Mouse (Mus musculus): Measurements from ENCODE around the gene Atp8a2. TPM values are rescaled to one million over a fixed set of nuclear protein-coding genes. Genes with fewer than 3 reads are reported as not detected.

The Atp8a2 gene
- total and polyA plus RNA-seq, 3 experiments = 1.8 to 4.3 (median 3.1) TPM

DNA sequence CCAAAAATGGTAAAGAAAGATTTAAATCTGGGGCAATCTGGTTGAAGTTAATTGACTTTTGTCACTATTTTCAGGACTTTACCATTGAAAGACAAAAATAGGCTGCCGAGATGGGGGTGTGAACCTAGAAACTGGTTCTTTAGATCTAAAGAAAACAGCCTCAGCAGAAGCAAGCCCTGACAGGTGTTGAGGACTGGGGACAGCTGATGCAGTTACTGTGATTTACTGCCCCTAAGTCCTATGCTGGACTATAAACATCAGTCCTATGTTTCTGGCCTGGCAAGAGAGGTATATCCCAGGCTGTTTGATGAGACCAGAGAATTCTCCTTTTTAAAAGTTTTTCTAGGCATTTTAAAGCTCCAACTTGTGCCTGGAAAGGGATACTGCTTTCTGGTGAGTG, 17.1 kb upstream of the Atp8a2 start:
- Histone ChIP-seq H3K36me3 (ENCODE audit: control insufficient read depth, insufficient read depth, low read length) (no peaks in the 10 kb centered on the region; the same call in 1 of the 2 replicates), H3K4me1 (ENCODE audit: control insufficient read depth, insufficient read depth, low read length) (no peaks in the 10 kb centered on the region), H3K27me3 (ENCODE audit: control insufficient read depth, insufficient read depth, low read length) (no peaks in the 10 kb centered on the region), H3K4me3 (no peak overlapping the region), H3K27ac (no peak overlapping the region), H3K9ac (ENCODE audit: low read depth, low read length) (no peak overlapping the region), H3K79me2 (replicated peaks; ENCODE audit: control insufficient read depth, insufficient read depth, low read length) (no peaks in the 10 kb centered on the region)
- TF ChIP-seq CTCF (IDR thresholded peaks at IDR 0.05) (no peak), POLR2A (IDR thresholded peaks at IDR 0.05; ENCODE audit: insufficient read depth, low read depth, low read length) (no peak), EP300 (IDR thresholded peaks at IDR 0.05; ENCODE audit: insufficient read depth, low read depth, low read length) (no peak)
- 78% methylated on average over 1 of the region's 1 CpGs for WGBS
- DNase-seq = no peak
- intact Hi-C loops (cut with DNase I) = no loop called here

DNA sequence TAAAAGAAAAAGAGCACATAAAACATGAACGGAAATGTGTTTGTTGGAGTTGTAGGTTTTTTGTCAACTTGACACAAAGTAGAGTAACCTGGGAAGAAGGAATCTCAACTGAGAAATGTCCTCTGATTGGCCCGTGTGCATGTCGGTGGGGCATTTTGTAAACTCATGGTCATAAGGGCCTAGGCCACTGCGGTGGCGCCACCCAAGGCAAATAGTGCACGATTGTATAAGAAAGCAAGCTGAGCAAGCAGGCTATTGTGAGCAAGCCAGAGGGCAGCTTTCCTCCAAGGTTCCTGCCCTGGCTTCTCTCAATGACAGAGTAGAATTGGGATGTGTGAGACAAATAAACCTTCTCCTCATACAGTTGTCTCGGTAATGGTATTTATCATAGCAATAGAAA, 12.2 kb upstream of the Atp8a2 start:
- H3K27ac ChIP-seq = no peak overlapping the region
- intact Hi-C loops (cut with DNase I) = no loop called here
- no peaks in the 10 kb centered on the region for H3K4me1 ChIP-seq (ENCODE audit: control insufficient read depth, insufficient read depth, low read length)
- H3K9ac ChIP-seq (ENCODE audit: low read depth, low read length) = no peak overlapping the region
- WGBS = 86% methylated on average over 7 of the region's 7 CpGs
- H3K4me3 ChIP-seq = no peak overlapping the region
- TF ChIP-seq POLR2A (IDR thresholded peaks at IDR 0.05; ENCODE audit: insufficient read depth, low read depth, low read length) (no peak), EP300 (IDR thresholded peaks at IDR 0.05; ENCODE audit: insufficient read depth, low read depth, low read length) (no peak), CTCF (IDR thresholded peaks at IDR 0.05) (no peak)
- no peaks in the 10 kb centered on the region for H3K79me2 ChIP-seq (replicated peaks; ENCODE audit: control insufficient read depth, insufficient read depth, low read length)
- H3K36me3 ChIP-seq (ENCODE audit: control insufficient read depth, insufficient read depth, low read length) = no peaks in the 10 kb centered on the region
- no peak for DNase-seq
- H3K27me3 ChIP-seq (ENCODE audit: control insufficient read depth, insufficient read depth, low read length) = no peaks in the 10 kb centered on the region

DNA sequence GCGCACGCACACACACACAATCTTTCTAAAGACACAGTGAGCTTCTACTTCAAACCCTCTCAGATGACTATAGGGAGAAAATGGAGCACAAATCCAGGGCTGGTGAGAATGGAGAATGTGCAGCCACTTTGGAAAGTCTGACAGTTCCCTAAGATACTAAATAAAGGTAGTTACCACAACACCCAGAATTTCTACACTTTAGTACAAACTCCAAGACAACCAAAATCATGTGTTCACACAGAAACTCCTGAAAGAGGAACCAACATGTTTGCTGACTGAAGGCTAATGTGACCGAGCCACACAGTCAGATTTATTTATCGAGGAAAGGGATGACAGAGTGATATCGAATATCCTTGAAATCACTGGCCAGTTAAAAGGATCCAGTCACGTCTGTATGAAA, 8.0 kb upstream of the Atp8a2 start:
- WGBS = 90% methylated on average over 6 of the region's 6 CpGs
- Histone ChIP-seq H3K27ac (no peak overlapping the region), H3K79me2 (replicated peaks; ENCODE audit: control insufficient read depth, insufficient read depth, low read length) (no peaks in the 10 kb centered on the region), H3K36me3 (ENCODE audit: control insufficient read depth, insufficient read depth, low read length) (no peaks in the 10 kb centered on the region), H3K4me1 (ENCODE audit: control insufficient read depth, insufficient read depth, low read length) (no peaks in the 10 kb centered on the region), H3K9ac (ENCODE audit: low read depth, low read length) (no peak overlapping the region), H3K27me3 (ENCODE audit: control insufficient read depth, insufficient read depth, low read length) (no peaks in the 10 kb centered on the region), H3K4me3 (no peak overlapping the region)
- DNase-seq = no peak
- TF ChIP-seq POLR2A (IDR thresholded peaks at IDR 0.05; ENCODE audit: insufficient read depth, low read depth, low read length) = no peak
- TF ChIP-seq EP300 (IDR thresholded peaks at IDR 0.05; ENCODE audit: insufficient read depth, low read depth, low read length) = no peak
- no peak for TF ChIP-seq CTCF (IDR thresholded peaks at IDR 0.05)
- intact Hi-C loops (cut with DNase I) = no loop called here

GRCm38 (mm10) chr14:60195999-60196398, 980 bp downstream of the Atp8a2 start:
- TF ChIP-seq POLR2A (IDR thresholded peaks at IDR 0.05; ENCODE audit: insufficient read depth, low read depth, low read length) (no peak), CTCF (IDR thresholded peaks at IDR 0.05) (no peak), EP300 (IDR thresholded peaks at IDR 0.05; ENCODE audit: insufficient read depth, low read depth, low read length) (no peak)
- Histone ChIP-seq H3K9ac (ENCODE audit: low read depth, low read length) (no peak overlapping the region), H3K27me3 (ENCODE audit: control insufficient read depth, insufficient read depth, low read length) (no peaks in the 10 kb centered on the region), H3K36me3 (ENCODE audit: control insufficient read depth, insufficient read depth, low read length) (no peaks in the 10 kb centered on the region), H3K4me3 (no peak overlapping the region), H3K79me2 (replicated peaks; ENCODE audit: control insufficient read depth, insufficient read depth, low read length) (no peaks in the 10 kb centered on the region), H3K4me1 (ENCODE audit: control insufficient read depth, insufficient read depth, low read length) (no peaks in the 10 kb centered on the region), H3K27ac (no peak overlapping the region)
- no peak for DNase-seq
- intact Hi-C loops (cut with DNase I) = no loop called here
- WGBS = 78% methylated on average over 5 of the region's 5 CpGs

GRCm38 (mm10) chr14:60194606-60195005, 2.4 kb downstream of the Atp8a2 start:
- WGBS = 89% methylated on average over 1 of the region's 1 CpGs
- Histone ChIP-seq H3K4me1 (ENCODE audit: control insufficient read depth, insufficient read depth, low read length) (no peaks in the 10 kb centered on the region), H3K4me3 (no peak overlapping the region), H3K36me3 (ENCODE audit: control insufficient read depth, insufficient read depth, low read length) (no peaks in the 10 kb centered on the region), H3K79me2 (replicated peaks; ENCODE audit: control insufficient read depth, insufficient read depth, low read length) (no peaks in the 10 kb centered on the region), H3K9ac (ENCODE audit: low read depth, low read length) (no peak overlapping the region), H3K27me3 (ENCODE audit: control insufficient read depth, insufficient read depth, low read length) (no peaks in the 10 kb centered on the region), H3K27ac (no peak overlapping the region)
- TF ChIP-seq EP300 (IDR thresholded peaks at IDR 0.05; ENCODE audit: insufficient read depth, low read depth, low read length) (no peak), POLR2A (IDR thresholded peaks at IDR 0.05; ENCODE audit: insufficient read depth, low read depth, low read length) (no peak), CTCF (IDR thresholded peaks at IDR 0.05) (no peak)
- no peak for DNase-seq
- intact Hi-C loops (cut with DNase I) = no loop called here

- WGBS = 52% methylated on average over 5 of the region's 5 CpGs
- peak in 1 of 2 experiments; percentile 13 for DNase-seq
- Histone ChIP-seq H3K79me2 (replicated peaks; ENCODE audit: control insufficient read depth, insufficient read depth, low read length) (no peaks in the 10 kb centered on the region), H3K27ac (peak overlapping the region; percentile 8), H3K27me3 (ENCODE audit: control insufficient read depth, insufficient read depth, low read length) (no peaks in the 10 kb centered on the region), H3K36me3 (ENCODE audit: control insufficient read depth, insufficient read depth, low read length) (no peaks in the 10 kb centered on the region), H3K9ac (ENCODE audit: low read depth, low read length) (no peak overlapping the region), H3K4me1 (ENCODE audit: control insufficient read depth, insufficient read depth, low read length) (peaks cover 1% of the 10 kb centered on the region; the same call in 1 of the 2 replicates), H3K4me3 (no peak overlapping the region)
- TF ChIP-seq CTCF (IDR thresholded peaks at IDR 0.05) = no peak
- TF ChIP-seq POLR2A (IDR thresholded peaks at IDR 0.05; ENCODE audit: insufficient read depth, low read depth, low read length) = no peak
- TF ChIP-seq EP300 (IDR thresholded peaks at IDR 0.05; ENCODE audit: insufficient read depth, low read depth, low read length) = no peak
- intact Hi-C loops (cut with DNase I) = no loop called here
Measured at GRCm38 (mm10) chr14:60189771-60190170, 7.2 kb downstream of the Atp8a2 start.
